Mouse (Mus musculus): ENCODE results near the gene Rbms3. TPM values are rescaled to one million over a fixed set of nuclear protein-coding genes. Genes with fewer than 3 reads are reported as not detected.

The Rbms3 gene
- total and polyA plus RNA-seq, 3 experiments = not detected

GRCm38 (mm10) chr9:116553181-116553580, 1076.5 kb downstream of the Rbms3 start:
- no peaks in the 10 kb centered on the region for H3K4me1 ChIP-seq (ENCODE audit: control insufficient read depth in 1 of 2, insufficient read depth in 2 of 2)
- no peak overlapping the region for H3K27ac ChIP-seq (ENCODE audit: insufficient read depth, low read depth)
- DNase-seq (ENCODE audit: extremely low read depth) = peak; percentile 37
- H3K4me2 ChIP-seq (ENCODE audit: insufficient read depth, low read depth, poor library complexity, severe bottlenecking) = no peak overlapping the region
- no peaks in the 10 kb centered on the region for H3K36me3 ChIP-seq (replicated peaks in 1 of 2; ENCODE audit: control insufficient read depth in 1 of 2, insufficient read depth in 1 of 2, low read length in 1 of 2)
- no peaks in the 10 kb centered on the region for H3K79me2 ChIP-seq (replicated peaks; ENCODE audit: control insufficient read depth, extremely low read depth, insufficient read depth, poor library complexity, severe bottlenecking)
- TF ChIP-seq SMC3 (IDR thresholded peaks at IDR 0.05; ENCODE audit: low read depth, low read length) (peak; percentile 76), USF1 (IDR thresholded peaks at IDR 0.05; ENCODE audit: low read depth, low read length) (no peak), MYC (IDR thresholded peaks at IDR 0.05; ENCODE audit: low read depth, low read length) (no peak), CTCF (conservative IDR thresholded peaks at IDR 0.05 in 1 of 2, IDR thresholded peaks at IDR 0.05 in 1 of 2; ENCODE audit: low read depth in 2 of 2, low read length in 2 of 2) (peak; percentile 35 to 81), MAX (IDR thresholded peaks at IDR 0.05; ENCODE audit: low read length) (no peak), RAD21 (IDR thresholded peaks at IDR 0.05; ENCODE audit: low read depth, low read length) (peak; percentile 75)
- peaks cover 18% of the 10 kb centered on the region for H3K27me3 ChIP-seq (replicated peaks)
- no peak overlapping the region for H3K4me3 ChIP-seq (replicated peaks in 1 of 3; ENCODE audit: low read depth in 2 of 3, low read length in 2 of 3, poor library complexity in 1 of 3)
- dilution Hi-C loops (cut with MboI; ENCODE audit: extremely low pct_ligation_motif_present, extremely low pct_unique_long_range_greater_than_20kb, low sequenced_read_pairs) (no loop called here), in situ Hi-C loops (cut with MboI; ENCODE audit: low pct_ligation_motif_present, low pct_unique_long_range_greater_than_20kb, low sequenced_read_pairs) (no loop called here)
- peaks cover 3% of the 10 kb centered on the region for H3K9me3 ChIP-seq (replicated peaks; ENCODE audit: low read length)
- H3K9ac ChIP-seq (ENCODE audit: insufficient read depth, low read depth) = no peak overlapping the region

DNA sequence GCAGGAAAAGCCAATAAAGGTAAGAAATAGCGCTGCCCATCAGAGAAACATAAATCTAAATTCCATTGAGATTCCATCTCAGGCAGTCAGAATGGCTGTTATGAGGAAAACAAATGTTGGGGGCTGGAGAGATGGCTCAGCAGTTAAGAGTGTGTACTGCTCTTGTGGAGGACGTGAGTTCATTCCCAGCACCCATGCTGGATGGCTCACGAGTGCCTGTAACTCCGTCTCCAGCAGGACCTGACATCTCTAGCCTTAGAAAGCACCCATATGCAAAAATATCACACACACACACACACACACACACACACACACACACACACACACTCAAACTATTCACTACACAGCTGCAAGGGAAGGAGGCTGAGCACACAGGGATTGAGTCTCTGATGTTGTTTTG, 1083.6 kb downstream of the Rbms3 start:
- peaks cover 0 to 8% of the 10 kb centered on the region in 2 experiments; a peak in 2 of 4 replicates for H3K4me1 ChIP-seq (ENCODE audit: control insufficient read depth in 1 of 2, insufficient read depth in 2 of 2)
- TF ChIP-seq E2F4 (IDR thresholded peaks at IDR 0.05; ENCODE audit: insufficient replicate concordance, low read depth, low read length) (no peak), RAD21 (IDR thresholded peaks at IDR 0.05; ENCODE audit: low read depth, low read length) (no peak), KAT2A (IDR thresholded peaks at IDR 0.05; ENCODE audit: insufficient replicate concordance, low read length) (no peak), ZNF384 (IDR thresholded peaks at IDR 0.05; ENCODE audit: low read depth, low read length) (no peak), PAX5 (IDR thresholded peaks at IDR 0.05; ENCODE audit: low read length) (no peak), CHD2 (IDR thresholded peaks at IDR 0.05; ENCODE audit: low read length) (no peak), MYC (IDR thresholded peaks at IDR 0.05; ENCODE audit: low read depth, low read length) (no peak), MAX (IDR thresholded peaks at IDR 0.05; ENCODE audit: low read length) (no peak), SIN3A (IDR thresholded peaks at IDR 0.05; ENCODE audit: low read length) (no peak), ELF1 (IDR thresholded peaks at IDR 0.05; ENCODE audit: low read depth, low read length) (no peak), IRF4 (IDR thresholded peaks at IDR 0.05; ENCODE audit: low read depth, low read length) (no peak), USF2 (conservative IDR thresholded peaks at IDR 0.05; ENCODE audit: low read depth, low read length) (no peak), JUN (IDR thresholded peaks at IDR 0.05; ENCODE audit: insufficient read depth, low read depth, low read length) (no peak), CTCF (conservative IDR thresholded peaks at IDR 0.05 in 1 of 2, IDR thresholded peaks at IDR 0.05 in 1 of 2; ENCODE audit: low read depth in 2 of 2, low read length in 2 of 2) (no peak), POLR2AphosphoS2 (IDR thresholded peaks at IDR 0.05; ENCODE audit: low read depth, low read length) (no peak), TBP (conservative IDR thresholded peaks at IDR 0.05; ENCODE audit: low read depth, low read length) (no peak)
- no peak overlapping the region for H3K9ac ChIP-seq (ENCODE audit: insufficient read depth, low read depth)
- no peak overlapping the region for H3K4me2 ChIP-seq (ENCODE audit: insufficient read depth, low read depth, poor library complexity, severe bottlenecking)
- no peaks in the 10 kb centered on the region for H3K9me3 ChIP-seq (replicated peaks; ENCODE audit: low read length)
- no peak overlapping the region for H3K27ac ChIP-seq (ENCODE audit: insufficient read depth, low read depth)
- dilution Hi-C loops (cut with MboI; ENCODE audit: extremely low pct_ligation_motif_present, extremely low pct_unique_long_range_greater_than_20kb, low sequenced_read_pairs) = no loop called here
- H3K4me3 ChIP-seq (replicated peaks in 1 of 3; ENCODE audit: low read depth in 2 of 3, low read length in 2 of 3, poor library complexity in 1 of 3) = no peak overlapping the region
- no peak for DNase-seq (ENCODE audit: extremely low read depth)
- no peaks in the 10 kb centered on the region for H3K79me2 ChIP-seq (replicated peaks; ENCODE audit: control insufficient read depth, extremely low read depth, insufficient read depth, poor library complexity, severe bottlenecking)
- in situ Hi-C loops (cut with MboI; ENCODE audit: low pct_ligation_motif_present, low pct_unique_long_range_greater_than_20kb, low sequenced_read_pairs) = no loop called here
- no peaks in the 10 kb centered on the region for H3K36me3 ChIP-seq (replicated peaks in 1 of 2; ENCODE audit: control insufficient read depth in 1 of 2, insufficient read depth in 1 of 2, low read length in 1 of 2)
- peaks cover 29% of the 10 kb centered on the region for H3K27me3 ChIP-seq (replicated peaks)
